Mouse (Mus musculus) R1 (cell line): Measurements from ENCODE around the gene Usb1.

Source experiments
- DNase-seq: peaks from one replicate; pipeline ENCODE4 v3.0.0-alpha.2; 2018; ENCODE audit warnings: low read depth, low spot score

The Usb1 gene

DNA sequence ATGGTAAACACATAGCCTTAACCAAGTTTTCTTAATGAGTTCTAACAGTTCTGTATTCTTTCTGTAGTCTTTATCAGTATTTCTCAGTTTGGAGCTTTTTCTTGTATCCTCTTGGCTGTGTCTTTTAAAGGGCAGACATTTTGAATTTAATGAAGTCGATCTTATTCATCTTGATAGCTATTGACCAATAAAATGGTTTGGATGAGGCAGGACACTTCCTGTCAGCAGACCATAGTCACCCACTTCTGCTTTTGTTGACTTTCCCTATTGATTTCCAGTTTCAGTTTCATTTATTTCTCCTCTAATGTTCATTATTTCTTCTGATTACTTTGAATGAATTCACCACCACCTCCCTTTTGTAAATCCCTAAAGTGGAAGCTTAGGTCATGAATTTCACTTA lies 3.6 kb downstream of the Usb1 start:
- DNase-seq, result no peak

- DNase-seq, result no peak
These were observed 4.3 kb downstream of the Usb1 start for GRCm38 (mm10) chr8:95336363-95336762.

GRCm38 (mm10) chr8:95341721-95342120 lies 9.6 kb downstream of the Usb1 start:
- DNase-seq, result no peak

GRCm38 (mm10) chr8:95344668-95345067 lies 12.6 kb downstream of the Usb1 start:
- no peak for DNase-seq

GRCm38 (mm10) chr8:95346643-95347545 lies 14.8 kb downstream of the Usb1 start:
- peak; percentile 68 for DNase-seq

DNA sequence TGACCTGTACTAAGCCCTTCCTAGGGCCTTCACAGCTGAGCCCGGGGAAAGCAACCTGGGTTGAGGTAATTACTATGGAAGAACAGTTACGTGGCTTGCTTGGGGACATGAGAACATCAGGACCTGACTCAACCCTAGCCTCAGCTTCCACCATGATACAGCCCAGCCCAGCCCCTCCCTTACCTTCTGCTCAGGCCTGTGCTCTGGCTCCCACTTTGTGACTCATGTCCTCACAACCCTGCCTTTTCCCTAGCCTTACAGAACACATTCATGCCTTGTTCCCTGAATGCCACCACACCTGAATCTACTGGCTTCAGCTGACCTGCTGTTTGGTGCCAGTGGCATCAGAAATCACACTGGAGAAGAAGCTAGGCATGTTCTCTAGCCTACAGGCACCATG lies 16.3 kb downstream of the Usb1 start:
- DNase-seq, result no peak

- DNase-seq, result no peak
These were observed 16.9 kb downstream of the Usb1 start for GRCm38 (mm10) chr8:95348811-95349630.

GRCm38 (mm10) chr8:95351461-95351860 lies 19.4 kb downstream of the Usb1 start:
- peak; percentile 77 for DNase-seq

DNA sequence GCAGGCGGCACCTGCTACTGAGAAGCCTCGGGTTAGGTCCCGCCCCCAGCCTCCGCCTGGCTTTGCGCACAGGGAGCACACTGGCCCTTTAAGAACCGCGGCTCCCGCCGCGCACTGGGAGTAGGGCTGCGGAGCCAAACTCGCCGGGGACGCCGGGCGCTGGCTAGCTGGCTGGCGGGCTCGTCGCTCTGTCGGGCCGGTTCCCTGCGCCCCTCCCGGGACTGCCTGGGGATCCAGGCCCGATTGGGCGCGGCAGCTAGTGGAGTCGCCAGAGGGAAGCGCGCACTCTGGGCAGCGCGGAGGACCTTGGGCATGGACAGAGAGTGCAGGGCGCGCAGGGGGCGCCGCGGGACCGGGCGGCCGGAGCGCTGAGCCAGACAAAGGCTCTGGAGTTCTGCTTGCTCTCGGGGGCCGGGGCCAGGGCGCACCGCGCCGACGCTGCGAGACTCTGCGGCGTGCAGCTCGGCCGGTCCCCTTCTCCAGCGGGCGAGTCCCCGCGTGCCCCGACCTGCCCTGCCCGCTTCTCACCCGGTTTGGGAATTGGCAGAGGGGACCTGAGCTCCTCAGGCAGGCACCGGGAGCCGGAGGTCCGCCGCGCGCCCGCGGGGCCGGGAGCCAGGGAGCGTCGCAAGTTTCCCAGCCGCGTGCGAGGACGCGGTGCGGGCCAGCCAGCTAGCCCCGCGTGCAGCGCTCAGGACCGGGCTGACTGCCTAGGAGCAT lies 20.2 kb downstream of the Usb1 start, which contains the start of gene Mmp15:
TSS of gene Mmp15 (plus strand) at position 118 of the 720 bp plus-strand sequence.
- DNase-seq, result peak; percentile 91

DNA sequence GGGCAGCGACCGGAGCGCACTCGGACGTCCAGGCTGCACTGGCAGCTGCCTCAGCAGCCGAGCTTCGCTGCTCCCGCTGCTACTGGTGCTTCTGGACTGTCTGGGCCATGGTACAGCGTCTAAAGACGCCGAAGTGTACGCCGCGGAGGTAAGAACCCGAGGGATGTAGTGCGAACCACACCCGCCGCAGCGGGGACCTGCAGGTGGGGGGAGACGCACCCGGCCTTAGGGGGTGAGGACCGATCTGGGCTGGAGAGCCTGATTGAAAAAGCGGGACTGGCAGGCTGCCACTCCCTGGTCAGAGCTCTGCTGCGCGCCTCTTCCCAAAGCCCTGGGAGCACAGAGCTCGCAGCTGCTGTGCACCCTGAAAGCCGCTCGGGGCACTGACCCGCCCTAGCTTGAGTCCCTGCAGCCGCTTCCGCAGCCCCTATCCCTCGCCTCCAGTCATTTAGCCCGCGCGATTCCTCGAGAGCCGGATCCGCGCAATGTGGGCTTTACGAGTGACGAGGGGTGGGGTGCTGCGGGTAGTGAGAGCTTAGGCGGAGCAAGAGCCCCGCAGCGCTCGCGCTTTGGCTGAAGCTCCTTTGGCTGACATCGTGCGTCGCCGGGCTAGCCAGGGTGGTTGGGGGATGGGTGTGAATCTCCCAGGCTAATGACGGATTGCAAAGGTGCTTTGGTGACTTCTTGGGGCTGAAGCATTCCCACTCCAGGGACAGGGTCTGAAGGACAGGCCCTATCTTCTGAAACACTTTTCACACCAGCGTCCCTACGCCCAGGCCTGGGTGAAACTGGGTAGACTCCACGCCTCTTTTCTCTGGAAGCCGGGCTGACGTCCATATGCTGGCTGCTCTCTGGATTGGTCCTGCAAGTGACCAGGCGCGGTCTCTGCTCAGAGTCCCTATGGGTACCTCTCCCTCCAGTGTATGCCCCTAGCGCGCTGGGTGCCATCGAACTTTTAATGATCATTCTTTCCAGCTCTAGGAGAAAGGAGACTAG lies 21.1 kb downstream of the Usb1 start:
- peak; percentile 77 for DNase-seq

DNA sequence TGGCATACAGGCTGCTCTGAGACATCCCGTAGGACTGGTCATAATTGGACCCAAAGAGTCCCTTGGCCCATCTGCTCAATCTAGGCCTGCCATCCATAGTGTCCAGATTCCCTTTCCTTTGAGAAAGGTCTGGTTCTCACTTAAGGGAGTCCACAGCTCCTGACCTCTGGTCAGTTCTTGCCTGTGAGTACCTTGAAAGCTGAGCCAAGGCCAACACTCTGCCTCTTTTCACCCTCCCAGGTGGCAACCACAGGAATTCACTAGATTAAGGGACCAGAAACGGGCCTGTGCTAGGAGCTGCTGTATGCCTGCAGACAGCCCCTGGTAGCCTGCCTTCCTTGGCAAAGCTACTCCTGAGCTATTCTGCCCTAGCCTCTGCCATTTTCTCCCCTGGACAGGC lies 22.5 kb downstream of the Usb1 start:
- no peak for DNase-seq

- no peak for DNase-seq
These were observed 26.7 kb downstream of the Usb1 start for GRCm38 (mm10) chr8:95358550-95359411.

GRCm38 (mm10) chr8:95360181-95361015 lies 28.3 kb downstream of the Usb1 start:
- DNase-seq, result no peak

DNA sequence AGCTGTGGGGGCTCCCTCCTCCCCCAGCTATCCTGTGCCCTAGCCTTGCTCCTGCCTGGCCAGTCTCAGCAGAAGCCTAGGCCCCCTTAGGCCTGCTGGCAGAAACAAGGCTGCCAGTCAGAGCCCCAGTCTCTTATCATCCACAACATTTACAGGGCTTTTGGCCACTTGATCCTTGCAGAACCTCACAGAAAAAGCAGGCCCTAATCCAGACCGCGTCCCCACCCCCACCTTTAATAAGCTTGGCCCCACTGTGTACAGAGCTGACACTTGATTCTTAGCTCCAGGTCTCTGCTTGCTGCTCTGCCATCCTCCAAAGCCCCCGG lies 28.9 kb downstream of the Usb1 start:
- no peak for DNase-seq

- DNase-seq, result no peak
These were observed 30.2 kb downstream of the Usb1 start for GRCm38 (mm10) chr8:95362272-95362671.

DNA sequence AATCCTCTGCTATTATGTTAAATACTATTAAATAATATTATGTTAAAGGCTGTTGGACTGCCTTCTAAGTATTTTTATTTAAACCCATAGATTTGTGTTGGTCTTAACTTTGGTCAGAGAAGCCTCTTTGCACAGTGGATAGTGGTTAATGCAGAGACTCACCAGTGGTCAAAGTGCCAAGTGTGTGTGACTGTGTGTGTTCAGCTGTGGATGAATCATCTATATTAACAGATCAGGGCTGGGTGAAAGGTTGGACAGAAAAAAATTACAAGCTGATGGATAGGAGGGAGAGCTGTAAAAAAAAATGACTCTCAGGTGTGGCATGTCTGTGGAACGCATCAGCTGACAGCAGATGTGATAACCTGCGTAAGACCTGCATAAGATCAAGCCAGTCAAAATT lies 31.8 kb downstream of the Usb1 start:
- DNase-seq, result no peak

DNA sequence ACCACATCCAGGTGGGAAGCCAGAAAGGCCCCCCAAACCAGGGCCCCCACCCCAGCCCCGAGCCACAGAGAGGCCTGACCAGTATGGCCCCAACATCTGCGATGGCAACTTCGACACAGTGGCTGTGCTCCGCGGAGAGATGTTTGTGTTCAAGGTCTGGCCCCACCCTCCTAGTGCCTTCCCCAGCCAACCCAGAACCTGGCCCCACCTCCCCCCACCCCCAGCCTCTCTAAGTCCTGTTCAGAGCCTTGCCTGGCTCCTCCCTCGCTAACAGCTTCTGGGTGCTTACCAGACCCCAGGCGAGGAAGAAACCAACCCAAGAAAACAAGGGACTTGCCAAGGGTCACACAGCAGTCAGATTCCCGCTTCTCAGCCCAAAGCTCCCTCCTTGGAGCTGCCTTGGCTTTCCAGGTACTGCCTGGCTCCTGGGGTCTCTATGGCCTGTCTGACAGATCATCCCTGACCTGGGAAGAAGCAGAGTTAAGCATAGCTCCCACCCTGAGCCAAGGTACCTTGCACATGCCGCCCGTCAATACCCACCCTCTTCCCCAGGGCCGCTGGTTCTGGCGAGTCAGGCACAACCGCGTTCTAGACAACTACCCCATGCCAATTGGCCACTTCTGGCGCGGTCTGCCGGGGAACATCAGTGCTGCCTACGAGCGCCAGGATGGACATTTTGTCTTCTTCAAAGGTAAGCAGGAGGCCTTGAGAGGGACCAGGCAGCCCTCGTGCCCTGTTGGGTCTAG lies 37.7 kb downstream of the Usb1 start:
- DNase-seq, result peak; percentile 93

DNA sequence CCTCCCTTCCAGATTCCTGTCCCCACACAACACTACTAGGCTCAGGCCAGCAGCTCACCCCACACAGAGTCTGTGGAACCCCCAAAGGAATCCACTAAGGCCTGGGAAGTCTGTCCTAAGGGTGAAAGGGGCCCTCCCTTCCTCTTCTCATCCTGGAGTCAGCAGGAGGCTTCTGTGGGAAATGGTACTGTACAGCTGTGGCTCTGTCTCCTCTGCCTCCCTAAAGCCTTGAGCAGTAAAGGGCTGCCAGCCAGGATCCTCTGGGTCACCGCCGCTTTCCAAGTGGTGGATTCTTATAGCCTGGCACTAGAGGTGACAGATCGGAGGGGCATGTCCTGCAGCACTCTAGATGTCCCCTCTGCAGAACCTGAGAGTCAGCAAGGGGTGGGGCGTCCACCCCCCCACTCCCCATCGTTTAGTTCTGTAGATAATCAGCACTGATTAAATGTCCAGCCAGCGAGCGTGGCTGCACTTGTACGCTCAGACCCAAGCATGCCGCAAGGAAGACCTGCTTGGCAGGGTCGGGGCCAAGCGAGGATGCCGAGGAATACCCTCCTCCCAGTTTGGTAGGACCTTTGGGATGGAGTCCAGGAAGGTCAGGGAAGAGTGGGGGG lies 41.4 kb downstream of the Usb1 start:
- no peak for DNase-seq
